Mouse (Mus musculus): ENCODE data around the gene Ly75. TPM values are rescaled to one million over a fixed set of nuclear protein-coding genes. Genes with fewer than 3 reads are reported as not detected.

The Ly75 gene
- polyA plus RNA-seq, 1 experiment from 2014 or later = 2.2 TPM

DNA sequence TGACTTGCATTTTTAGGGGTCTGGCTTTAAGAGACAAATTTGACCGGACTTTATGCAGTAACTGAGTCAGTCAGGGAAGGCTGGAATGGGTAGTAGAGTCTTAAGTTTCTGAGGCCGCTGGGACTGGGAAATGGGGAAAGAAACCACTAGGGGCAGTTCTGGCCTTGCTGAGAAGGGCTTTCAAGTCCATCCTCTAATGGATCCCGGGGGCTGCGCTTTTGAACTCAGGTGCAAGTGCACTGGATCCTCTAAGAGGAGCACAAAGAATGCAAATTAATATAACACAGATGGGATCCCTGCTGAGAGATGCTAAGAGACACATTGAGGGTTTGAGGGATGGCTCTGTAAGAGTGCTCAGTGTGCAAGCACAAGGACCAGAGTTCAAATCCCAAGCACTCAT is 91.7 kb downstream of the Ly75 start:
- H3K36me3 ChIP-seq (ENCODE audit: control insufficient read depth, insufficient read depth) = no peaks in the 10 kb centered on the region
- ATAC-seq = no peak
- H3K27ac ChIP-seq (ENCODE audit: low read depth, low read length) = no peak overlapping the region
- no peaks in the 10 kb centered on the region for H3K9me3 ChIP-seq (ENCODE audit: control insufficient read depth)
- 83% methylated on average over 4 of the region's 4 CpGs for WGBS
- H3K4me1 ChIP-seq (replicated peaks; ENCODE audit: control insufficient read depth, insufficient read depth, low read length) = no peaks in the 10 kb centered on the region
- H3K4me3 ChIP-seq (ENCODE audit: low read depth, low read length) = no peak overlapping the region
- H3K9ac ChIP-seq (ENCODE audit: low read depth, low read length) = no peak overlapping the region
- no peak overlapping the region for H3K4me2 ChIP-seq (replicated peaks; ENCODE audit: low read depth)
- no peak for TF ChIP-seq CTCF (IDR thresholded peaks at IDR 0.05; ENCODE audit: low read depth)
- H3K27me3 ChIP-seq (replicated peaks; ENCODE audit: control insufficient read depth, insufficient read depth, low read length) = no peaks in the 10 kb centered on the region

DNA sequence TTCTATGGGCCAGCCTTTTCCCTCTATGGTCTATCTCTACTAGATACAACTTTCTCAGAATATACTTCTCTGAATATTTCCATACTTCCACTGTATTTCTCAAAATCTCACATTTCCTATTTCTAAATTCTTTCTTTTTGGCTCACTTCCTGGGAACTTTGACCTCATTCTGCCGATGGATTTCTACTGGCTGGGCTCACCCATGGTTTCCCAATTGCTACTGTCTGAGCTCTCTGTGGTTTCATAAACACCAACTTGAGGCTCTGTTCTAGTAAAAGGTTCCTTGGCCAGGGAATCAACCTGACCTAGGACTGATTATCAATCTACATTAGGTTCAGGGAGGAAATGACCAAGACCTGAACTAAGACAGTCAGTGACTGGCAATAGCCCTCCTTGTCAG is 93.7 kb downstream of the Ly75 start:
- no peak for TF ChIP-seq CTCF (IDR thresholded peaks at IDR 0.05; ENCODE audit: low read depth)
- Histone ChIP-seq H3K27me3 (replicated peaks; ENCODE audit: control insufficient read depth, insufficient read depth, low read length) (no peaks in the 10 kb centered on the region), H3K9me3 (ENCODE audit: control insufficient read depth) (0 out of 2 replicates have a peak, but pooled peaks cover 2% of the 10 kb centered on the region), H3K36me3 (ENCODE audit: control insufficient read depth, insufficient read depth) (no peaks in the 10 kb centered on the region), H3K4me1 (replicated peaks; ENCODE audit: control insufficient read depth, insufficient read depth, low read length) (no peaks in the 10 kb centered on the region), H3K4me3 (ENCODE audit: low read depth, low read length) (no peak overlapping the region), H3K27ac (ENCODE audit: low read depth, low read length) (no peak overlapping the region), H3K4me2 (replicated peaks; ENCODE audit: low read depth) (no peak overlapping the region), H3K9ac (ENCODE audit: low read depth, low read length) (no peak overlapping the region)
- no peak for ATAC-seq
- WGBS = 35% methylated on average over 1 of the region's 1 CpGs

DNA sequence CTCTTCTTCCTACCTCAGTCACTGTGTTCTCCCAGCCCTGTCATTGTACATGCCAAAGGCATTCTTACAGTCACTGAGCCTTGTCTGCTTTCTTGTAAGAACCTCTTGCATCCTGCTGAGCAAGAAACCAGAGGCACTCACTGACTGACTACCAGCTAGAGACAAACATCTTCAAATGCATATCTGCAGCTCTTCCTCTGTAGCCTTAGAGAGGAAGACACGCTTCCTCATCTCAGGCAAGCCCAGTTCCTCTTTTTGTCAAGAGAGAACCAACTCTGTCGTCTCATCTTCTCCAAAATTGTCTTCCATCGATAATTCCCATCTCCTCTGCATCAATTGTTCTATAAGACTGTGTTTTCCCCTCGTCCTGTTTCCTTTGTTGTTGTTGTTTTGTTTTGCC is 94.5 kb downstream of the Ly75 start:
- Histone ChIP-seq H3K9ac (ENCODE audit: low read depth, low read length) (no peak overlapping the region), H3K36me3 (ENCODE audit: control insufficient read depth, insufficient read depth) (no peaks in the 10 kb centered on the region), H3K4me2 (replicated peaks; ENCODE audit: low read depth) (no peak overlapping the region), H3K27me3 (replicated peaks; ENCODE audit: control insufficient read depth, insufficient read depth, low read length) (no peaks in the 10 kb centered on the region), H3K27ac (ENCODE audit: low read depth, low read length) (no peak overlapping the region), H3K4me1 (replicated peaks; ENCODE audit: control insufficient read depth, insufficient read depth, low read length) (0 out of 2 replicates have a peak, but pooled peaks cover 3% of the 10 kb centered on the region), H3K9me3 (ENCODE audit: control insufficient read depth) (0 out of 2 replicates have a peak, but pooled peaks cover 2% of the 10 kb centered on the region), H3K4me3 (ENCODE audit: low read depth, low read length) (no peak overlapping the region)
- TF ChIP-seq CTCF (IDR thresholded peaks at IDR 0.05; ENCODE audit: low read depth) = no peak
- no peak for ATAC-seq
- 84% methylated on average over 4 of the region's 4 CpGs for WGBS

DNA sequence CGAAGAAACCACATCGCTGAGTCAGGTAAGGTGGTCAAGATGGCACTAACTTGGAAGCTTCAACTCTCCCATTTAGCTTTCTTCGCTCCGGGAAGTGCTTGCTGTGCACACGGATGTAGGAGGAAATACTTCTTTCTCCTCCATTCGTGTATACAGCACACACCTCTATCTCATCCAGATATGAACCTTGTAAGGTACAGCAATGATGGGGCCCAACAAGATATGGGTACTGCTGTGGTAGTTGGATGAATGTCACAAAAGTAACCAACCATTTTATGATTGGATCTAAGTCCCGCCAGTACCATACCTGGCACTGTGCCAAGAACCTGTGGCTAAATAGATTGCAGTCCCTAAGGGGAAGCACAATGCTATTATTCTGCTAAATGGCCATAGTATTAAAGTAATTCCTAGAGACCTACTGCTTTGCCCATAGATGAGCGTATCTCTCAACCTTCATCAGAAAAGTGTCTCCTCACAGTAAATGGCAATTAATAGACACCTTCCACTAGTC is 97.9 kb downstream of the Ly75 start:
- 0 out of 2 replicates have a peak, but pooled peaks cover 2% of the 10 kb centered on the region for H3K9me3 ChIP-seq (ENCODE audit: control insufficient read depth)
- no peak overlapping the region for H3K9ac ChIP-seq (ENCODE audit: low read depth, low read length)
- peak overlapping the region; percentile 53 for H3K4me3 ChIP-seq (ENCODE audit: low read depth, low read length)
- peak; percentile 70 for ATAC-seq
- H3K36me3 ChIP-seq (ENCODE audit: control insufficient read depth, insufficient read depth) = no peaks in the 10 kb centered on the region
- peak overlapping the region; percentile 46; the same call in 1 of the 2 replicates for H3K27ac ChIP-seq (ENCODE audit: low read depth, low read length)
- no peak for TF ChIP-seq CTCF (IDR thresholded peaks at IDR 0.05; ENCODE audit: low read depth)
- no peaks in the 10 kb centered on the region for H3K27me3 ChIP-seq (replicated peaks; ENCODE audit: control insufficient read depth, insufficient read depth, low read length)
- H3K4me1 ChIP-seq (replicated peaks; ENCODE audit: control insufficient read depth, insufficient read depth, low read length) = 0 out of 2 replicates have a peak, but pooled peaks cover 4% of the 10 kb centered on the region
- peak overlapping the region; percentile 92 for H3K4me2 ChIP-seq (replicated peaks; ENCODE audit: low read depth)
- WGBS = 46% methylated on average over 8 of the region's 8 CpGs

DNA sequence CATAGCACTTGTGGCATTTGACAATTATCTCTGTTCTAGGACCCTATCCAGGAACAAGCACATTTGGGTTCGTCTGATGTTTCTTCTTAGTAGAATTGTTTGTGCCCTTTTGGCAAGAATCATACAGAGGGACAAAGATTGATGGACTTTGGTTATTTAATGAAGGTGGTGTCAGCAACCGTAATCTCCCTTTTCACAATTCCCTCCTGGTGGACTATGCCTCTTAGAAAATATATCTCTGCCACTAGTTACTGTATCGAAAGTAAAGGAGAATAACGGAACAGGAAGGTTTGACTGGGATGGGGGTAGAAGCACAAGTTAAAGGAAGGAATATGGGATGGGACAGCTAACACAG is 98.7 kb downstream of the Ly75 start, which contains the start of gene Cd302:
Gene Cd302 (minus strand): TSS at position 22 of the 355 bp plus-strand sequence.
- peak; percentile 77 for ATAC-seq
- peak within 1 kb of the TSS; percentile 53 for H3K4me3 ChIP-seq (ENCODE audit: low read depth, low read length)
- peak within 1 kb of the TSS; percentile 51 for H3K9ac ChIP-seq (ENCODE audit: low read depth, low read length)
- TF ChIP-seq CTCF (IDR thresholded peaks at IDR 0.05; ENCODE audit: low read depth) = 0 out of 2 replicates have a peak, but pooled peaks have one; percentile 2
- H3K4me2 ChIP-seq (replicated peaks; ENCODE audit: low read depth) = peak within 1 kb of the TSS; percentile 92
- no peaks in the 10 kb centered on the region for H3K36me3 ChIP-seq (ENCODE audit: control insufficient read depth, insufficient read depth)
- H3K27ac ChIP-seq (ENCODE audit: low read depth, low read length) = peak within 1 kb of the TSS; percentile 89
- 0 out of 2 replicates have a peak, but pooled peaks cover 4% of the 10 kb centered on the region for H3K4me1 ChIP-seq (replicated peaks; ENCODE audit: control insufficient read depth, insufficient read depth, low read length)
- 0 out of 2 replicates have a peak, but pooled peaks cover 2% of the 10 kb centered on the region for H3K9me3 ChIP-seq (ENCODE audit: control insufficient read depth)
- no peaks in the 10 kb centered on the region for H3K27me3 ChIP-seq (replicated peaks; ENCODE audit: control insufficient read depth, insufficient read depth, low read length)
- 10% methylated on average over 4 of the region's 4 CpGs for WGBS

DNA sequence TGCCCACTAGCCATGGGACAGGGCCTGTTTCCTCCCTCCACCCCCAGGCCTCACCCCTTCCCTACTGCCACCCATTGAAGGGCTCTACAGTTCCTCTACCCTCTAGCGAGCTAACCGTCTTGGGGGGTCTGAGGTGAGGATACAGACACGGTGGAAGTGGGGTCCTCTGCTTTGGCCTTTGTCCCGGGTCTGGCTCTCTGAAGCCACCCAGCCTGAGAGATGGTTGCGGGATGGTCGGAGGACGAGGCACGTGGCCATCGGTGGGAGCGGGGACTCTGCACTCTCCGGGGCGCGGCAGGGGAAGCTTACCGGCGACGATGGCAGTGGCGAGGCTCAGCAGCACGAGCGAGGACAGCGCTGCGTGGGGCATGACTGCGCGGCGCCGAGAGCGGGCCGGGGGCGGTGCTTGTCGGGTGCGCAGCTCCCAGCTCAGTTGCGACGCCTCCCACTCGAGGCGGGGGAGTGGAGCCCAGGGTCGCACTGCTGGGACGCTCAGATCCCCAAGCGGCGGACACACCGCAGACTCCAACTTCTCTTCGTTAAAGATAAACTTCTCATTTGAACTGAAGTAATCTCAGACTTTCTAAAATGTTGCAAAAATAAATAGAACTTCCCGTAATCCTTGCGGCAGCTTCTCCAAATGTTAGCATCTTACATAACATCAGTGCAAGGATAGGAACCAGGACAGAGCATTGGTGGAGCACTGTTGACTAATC is 99.2 kb downstream of the Ly75 start:
- H3K9me3 ChIP-seq (ENCODE audit: control insufficient read depth) = 0 out of 2 replicates have a peak, but pooled peaks cover 2% of the 10 kb centered on the region
- H3K27me3 ChIP-seq (replicated peaks; ENCODE audit: control insufficient read depth, insufficient read depth, low read length) = no peaks in the 10 kb centered on the region
- 0 out of 2 replicates have a peak, but pooled peaks cover 4% of the 10 kb centered on the region for H3K4me1 ChIP-seq (replicated peaks; ENCODE audit: control insufficient read depth, insufficient read depth, low read length)
- peak overlapping the region; percentile 53 for H3K4me3 ChIP-seq (ENCODE audit: low read depth, low read length)
- peak overlapping the region; percentile 92 for H3K4me2 ChIP-seq (replicated peaks; ENCODE audit: low read depth)
- H3K27ac ChIP-seq (ENCODE audit: low read depth, low read length) = peak overlapping the region; percentile 89
- peak; percentile 79 for ATAC-seq
- no peak for TF ChIP-seq CTCF (IDR thresholded peaks at IDR 0.05; ENCODE audit: low read depth)
- WGBS = 0% methylated on average over 42 of the region's 42 CpGs
- peak overlapping the region; percentile 51 for H3K9ac ChIP-seq (ENCODE audit: low read depth, low read length)
- no peaks in the 10 kb centered on the region for H3K36me3 ChIP-seq (ENCODE audit: control insufficient read depth, insufficient read depth)
